Mouse (Mus musculus) ES-E14 (cell line): Measurements from ENCODE around the gene Ruvbl1.

Source experiments
- CHD2 ChIP-seq: IDR thresholded peaks from 2 replicates; pipeline ENCODE4 v1.6.1; 2014; ENCODE audit warnings: mild to moderate bottlenecking, low read depth, low read length, inconsistent platforms
- ZC3H11A ChIP-seq: IDR thresholded peaks from 2 replicates; pipeline ENCODE4 v1.6.1; 2012; ENCODE audit warnings: low read depth, mild to moderate bottlenecking, inconsistent platforms, low read length, borderline replicate concordance

DNA sequence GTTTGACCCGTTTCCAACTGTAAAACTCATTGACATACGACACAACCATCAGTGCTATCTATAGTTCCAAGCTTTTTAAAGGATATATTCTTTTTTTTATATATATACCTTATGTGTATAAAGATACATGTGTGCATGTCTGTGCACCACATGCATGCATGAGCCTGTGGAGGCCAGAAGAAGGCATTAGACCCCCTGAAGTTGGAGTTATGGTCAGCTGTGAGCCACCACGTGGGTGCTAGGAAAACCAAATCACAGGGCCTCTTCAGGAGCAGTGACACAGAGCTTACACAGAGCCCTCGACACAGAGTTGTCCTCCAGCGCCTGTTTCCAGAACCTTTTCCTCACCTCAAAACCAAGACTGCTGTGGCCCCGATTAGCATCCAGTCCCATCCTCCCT lies 24.6 kb downstream of the Ruvbl1 start:
- TF ChIP-seq ZC3H11A (no peak), CHD2 (no peak)
